Mouse (Mus musculus): ENCODE measurements at regions not wholly inside any gene's neighbourhood (a gene's known extent, or its start where the extent isn't known, plus 50 kb on each side); places are given as distances from the start of the nearest gene placed in this dataset.

DNA sequence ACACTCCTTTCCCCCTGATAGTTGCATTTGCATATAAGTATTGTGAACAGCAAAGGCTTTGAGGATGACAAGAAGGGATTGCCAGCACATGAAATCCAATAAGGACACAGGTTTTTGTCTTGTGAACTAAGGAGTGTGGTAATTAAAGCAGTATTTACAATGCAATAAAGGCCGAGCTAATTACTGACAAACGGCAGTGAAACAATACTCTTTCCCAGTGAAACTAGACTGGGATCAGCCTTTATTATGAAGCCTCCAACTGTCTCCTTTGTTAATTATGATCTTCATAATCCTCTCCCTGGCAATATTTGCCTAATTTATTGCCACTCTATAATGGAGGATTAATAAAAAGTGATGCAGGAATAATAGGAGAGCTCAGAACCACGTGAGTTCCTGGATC lies 704.2 kb upstream of the Api5 start:
- DNase-seq (ENCODE audit: low read depth), result peak; percentile 52

DNA sequence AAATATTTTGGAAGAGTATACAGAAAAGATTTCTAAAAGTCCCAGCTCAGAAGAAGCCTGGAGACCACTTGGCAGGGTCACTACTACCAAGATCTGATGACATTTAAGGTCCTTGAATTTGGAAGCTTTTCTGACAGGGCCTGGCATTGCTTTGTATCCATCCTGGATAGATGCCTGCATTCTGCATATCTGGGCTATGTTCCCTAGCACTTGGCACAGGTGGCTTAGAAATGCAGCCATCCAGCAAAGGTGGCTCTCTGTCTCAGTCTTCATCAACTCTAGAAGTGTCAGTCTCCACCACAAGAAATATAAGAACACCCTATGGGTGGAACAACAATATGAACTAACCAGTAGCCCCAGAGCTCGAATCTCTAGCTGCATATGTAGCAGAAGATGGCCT lies 702.2 kb upstream of the Api5 start:
- DNase-seq (ENCODE audit: low read depth), result peak; percentile 38
- TF ChIP-seq POLR2A (IDR thresholded peaks at IDR 0.05; ENCODE audit: borderline replicate concordance, extremely low read depth, insufficient read depth, insufficient read length, poor library complexity, severe bottlenecking), result no peak
- TF ChIP-seq CTCF (IDR thresholded peaks at IDR 0.05; ENCODE audit: borderline replicate concordance, extremely low read depth, insufficient read depth, insufficient read length), result no peak

More for the DNA sequence above, 704.2 kb upstream of the Api5 start:
- TF ChIP-seq POLR2A (IDR thresholded peaks at IDR 0.05; ENCODE audit: borderline replicate concordance, extremely low read depth, insufficient read depth, insufficient read length, poor library complexity, severe bottlenecking), result no peak

DNA sequence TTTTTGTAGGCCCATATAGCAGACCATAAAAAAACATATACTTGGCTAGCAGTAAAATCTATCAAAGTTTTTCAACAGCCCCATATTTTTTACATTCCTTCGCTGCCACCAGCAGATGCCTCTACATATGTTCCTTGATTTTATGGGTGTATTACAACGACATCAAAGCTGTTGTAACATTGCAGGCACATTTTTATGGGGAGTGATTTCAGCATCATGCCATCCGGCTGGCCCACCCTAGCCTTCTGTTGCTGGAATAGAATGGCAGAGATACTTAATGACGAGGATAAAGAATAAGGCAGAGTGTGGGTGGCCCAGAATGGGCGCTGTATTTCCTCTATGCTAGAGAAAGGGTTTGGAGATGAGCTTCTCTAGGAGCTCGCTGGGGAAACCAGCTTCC lies 698.7 kb upstream of the Api5 start:
- TF ChIP-seq POLR2A (IDR thresholded peaks at IDR 0.05; ENCODE audit: borderline replicate concordance, extremely low read depth, insufficient read depth, insufficient read length, poor library complexity, severe bottlenecking) (no peak), CTCF (IDR thresholded peaks at IDR 0.05; ENCODE audit: borderline replicate concordance, extremely low read depth, insufficient read depth, insufficient read length) (no peak)
- DNase-seq (ENCODE audit: low read depth), result peak; percentile 71

DNA sequence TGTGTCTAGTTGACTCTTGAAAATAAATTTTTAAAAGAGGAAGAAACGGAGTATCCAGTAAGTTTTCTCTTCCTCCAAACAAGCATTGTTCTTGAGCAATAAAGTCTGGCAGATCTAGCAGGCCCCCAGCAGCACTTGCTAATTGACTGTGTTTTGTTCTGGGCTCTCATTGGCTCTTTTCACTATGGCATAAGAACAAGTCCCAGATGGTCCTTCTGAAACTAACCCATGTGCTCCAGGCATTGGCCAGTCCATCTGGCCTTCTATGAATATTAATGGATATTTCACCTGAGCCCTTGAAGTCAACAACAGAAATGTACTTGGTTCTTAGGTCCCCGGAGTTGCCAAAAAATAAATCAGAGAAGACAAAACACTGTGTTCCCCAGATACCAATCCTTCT lies 693.2 kb upstream of the Api5 start:
- TF ChIP-seq CTCF (IDR thresholded peaks at IDR 0.05; ENCODE audit: borderline replicate concordance, extremely low read depth, insufficient read depth, insufficient read length) (no peak), POLR2A (IDR thresholded peaks at IDR 0.05; ENCODE audit: borderline replicate concordance, extremely low read depth, insufficient read depth, insufficient read length, poor library complexity, severe bottlenecking) (no peak)
- peak; percentile 77 for DNase-seq (ENCODE audit: low read depth)

DNA sequence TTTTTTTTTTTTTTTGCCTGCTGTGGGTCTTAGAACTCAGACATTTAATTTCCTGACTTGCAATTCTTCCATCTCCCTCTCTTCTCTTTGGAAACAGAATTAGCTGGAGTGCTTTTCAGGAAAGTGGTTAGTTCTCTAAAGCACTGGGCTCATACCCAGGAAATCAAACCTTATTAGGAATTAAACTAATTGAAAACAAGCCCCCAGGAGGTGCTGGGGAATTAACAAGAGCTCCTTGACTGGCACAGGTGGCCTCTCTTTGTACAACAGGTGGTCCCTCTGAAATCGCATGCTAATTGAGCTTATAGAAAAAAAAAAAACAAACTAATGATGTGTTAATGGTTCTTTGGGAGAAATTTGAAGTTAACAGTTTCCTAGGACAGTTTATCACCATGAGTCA lies 690.8 kb upstream of the Api5 start:
- DNase-seq (ENCODE audit: low read depth), result peak; percentile 88

DNA sequence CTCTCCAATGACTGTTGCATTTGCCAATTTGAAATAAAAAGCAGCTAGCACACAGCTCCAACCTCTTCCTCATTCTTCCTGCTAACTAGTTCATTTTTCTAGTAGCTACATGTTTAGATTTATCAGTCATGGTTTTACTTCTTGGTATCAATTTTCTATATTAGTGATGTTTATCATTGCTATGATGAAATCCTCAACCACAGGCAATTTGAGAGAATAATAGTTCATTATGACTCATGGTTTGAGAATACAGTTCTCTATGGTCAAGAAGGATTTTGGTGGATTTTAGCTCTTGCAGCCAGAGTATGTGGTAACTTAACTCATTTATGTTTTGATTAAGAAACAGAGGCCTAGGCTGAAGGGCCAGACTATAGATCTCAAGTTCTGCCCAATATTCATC lies 681.6 kb upstream of the Api5 start:
- TF ChIP-seq CTCF (IDR thresholded peaks at IDR 0.05; ENCODE audit: borderline replicate concordance, extremely low read depth, insufficient read depth, insufficient read length) (no peak), POLR2A (IDR thresholded peaks at IDR 0.05; ENCODE audit: borderline replicate concordance, extremely low read depth, insufficient read depth, insufficient read length, poor library complexity, severe bottlenecking) (no peak)
- DNase-seq (ENCODE audit: low read depth), result no peak

More for the DNA sequence above, 690.8 kb upstream of the Api5 start:
- no peak for TF ChIP-seq POLR2A (IDR thresholded peaks at IDR 0.05; ENCODE audit: borderline replicate concordance, extremely low read depth, insufficient read depth, insufficient read length, poor library complexity, severe bottlenecking)
- TF ChIP-seq CTCF (IDR thresholded peaks at IDR 0.05; ENCODE audit: borderline replicate concordance, extremely low read depth, insufficient read depth, insufficient read length), result no peak

DNA sequence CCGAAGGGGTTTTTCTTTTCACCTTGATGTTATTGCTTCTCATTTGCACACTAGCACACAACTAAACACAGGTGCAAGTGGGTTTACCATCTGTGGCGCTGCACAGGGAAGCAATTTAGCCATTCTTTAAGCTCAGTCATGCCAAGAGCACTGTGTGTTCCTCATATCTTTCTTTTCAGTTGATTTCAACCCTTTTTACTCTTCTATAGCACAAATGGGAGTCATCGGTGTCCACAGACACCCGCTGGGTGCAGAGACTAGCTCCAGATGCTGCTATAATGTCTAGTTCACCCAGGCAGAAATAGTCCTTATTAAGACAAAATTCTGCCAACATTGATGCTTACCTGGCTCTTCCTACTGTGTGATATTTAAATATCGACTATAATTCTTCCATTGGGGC lies 659.1 kb upstream of the Api5 start:
- DNase-seq (ENCODE audit: low read depth), result no peak
- TF ChIP-seq POLR2A (IDR thresholded peaks at IDR 0.05; ENCODE audit: borderline replicate concordance, extremely low read depth, insufficient read depth, insufficient read length, poor library complexity, severe bottlenecking) (no peak), CTCF (IDR thresholded peaks at IDR 0.05; ENCODE audit: borderline replicate concordance, extremely low read depth, insufficient read depth, insufficient read length) (no peak)

DNA sequence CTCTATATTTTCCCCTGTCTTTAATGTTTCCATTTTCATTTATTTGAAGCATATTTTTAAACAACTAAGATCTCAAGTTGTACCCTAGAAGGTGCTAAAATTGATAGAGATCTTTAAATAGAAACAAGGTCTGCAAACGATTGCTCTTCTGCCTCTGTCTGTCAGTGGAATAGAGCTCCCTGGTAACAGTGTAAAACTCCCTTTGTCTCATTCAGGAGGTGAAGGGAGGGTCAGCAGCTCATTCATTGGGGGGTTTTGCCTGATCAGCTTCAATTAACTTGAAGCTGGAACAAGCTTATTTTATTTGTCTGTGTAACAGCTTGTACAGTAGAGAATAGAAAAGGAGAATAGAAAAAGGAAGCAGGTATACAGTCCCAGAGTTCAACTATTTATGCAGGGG lies 616.7 kb upstream of the Api5 start:
- peak; percentile 50 for DNase-seq (ENCODE audit: low read depth)

DNA sequence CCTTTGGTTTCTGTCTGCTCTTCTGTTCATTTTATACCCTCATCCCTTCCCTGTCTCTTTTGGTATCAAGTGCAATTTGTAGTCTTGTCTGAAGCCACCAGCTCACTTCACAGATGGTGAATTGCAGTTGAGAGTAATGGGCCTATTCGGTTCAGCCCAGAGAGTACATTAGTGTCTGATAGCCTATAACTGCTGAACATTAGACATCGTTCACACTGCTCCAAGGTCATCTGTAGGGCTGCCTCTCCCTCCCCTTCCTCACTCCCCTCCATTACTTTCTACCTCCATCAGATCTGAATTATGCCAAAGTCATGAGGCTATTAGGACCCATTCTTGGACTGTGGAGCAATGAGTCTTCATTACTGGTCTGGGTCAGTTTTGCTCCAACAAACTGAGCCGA lies 615.9 kb upstream of the Api5 start:
- TF ChIP-seq CTCF (IDR thresholded peaks at IDR 0.05; ENCODE audit: borderline replicate concordance, extremely low read depth, insufficient read depth, insufficient read length), result no peak
- TF ChIP-seq POLR2A (IDR thresholded peaks at IDR 0.05; ENCODE audit: borderline replicate concordance, extremely low read depth, insufficient read depth, insufficient read length, poor library complexity, severe bottlenecking), result no peak
- peak; percentile 12 for DNase-seq (ENCODE audit: low read depth)

More for the DNA sequence above, 616.7 kb upstream of the Api5 start:
- TF ChIP-seq CTCF (IDR thresholded peaks at IDR 0.05; ENCODE audit: borderline replicate concordance, extremely low read depth, insufficient read depth, insufficient read length), result no peak
- TF ChIP-seq POLR2A (IDR thresholded peaks at IDR 0.05; ENCODE audit: borderline replicate concordance, extremely low read depth, insufficient read depth, insufficient read length, poor library complexity, severe bottlenecking), result no peak
